Mouse (Mus musculus): ENCODE data around the gene Srm. TPM values are rescaled to one million over a fixed set of nuclear protein-coding genes. Genes with fewer than 3 reads are reported as not detected.

Gene Srm
- polyA plus RNA-seq, 1 experiment from 2014 or later, result 122 TPM

GRCm38 (mm10) chr4:148596731-148597130 lies 5.4 kb downstream of the Srm start:
- no peak for TF ChIP-seq CTCF (IDR thresholded peaks at IDR 0.05; ENCODE audit: low read depth)
- 96% methylated on average over 3 of the region's 3 CpGs for WGBS
- Histone ChIP-seq H3K27me3 (ENCODE audit: insufficient read depth, low read length) (no peaks in the 10 kb centered on the region), H3K9ac (ENCODE audit: low read depth, low read length) (no peak overlapping the region), H3K36me3 (ENCODE audit: insufficient read depth, low read length) (peaks cover 33% of the 10 kb centered on the region), H3K27ac (no peak overlapping the region), H3K4me1 (replicated peaks; ENCODE audit: insufficient read depth, low read length) (0 out of 2 replicates have a peak, but pooled peaks cover 2% of the 10 kb centered on the region), H3K9me3 (replicated peaks; ENCODE audit: low read length) (no peaks in the 10 kb centered on the region), H3K4me3 (replicated peaks; ENCODE audit: low read depth, low read length) (no peak overlapping the region), H3K4me2 (ENCODE audit: low read length) (no peak overlapping the region)
- DNase-seq (ENCODE audit: low spot score) (no peak), ATAC-seq (replicated peaks; ENCODE audit: low FRiP score, low read depth) (no peak)

- H3K4me3 ChIP-seq (replicated peaks; ENCODE audit: low read depth, low read length), result no peak overlapping the region
- 94% methylated on average over 12 of the region's 12 CpGs for WGBS
- no peak for DNase-seq (ENCODE audit: low spot score)
- H3K36me3 ChIP-seq (ENCODE audit: insufficient read depth, low read length), result peaks cover 28% of the 10 kb centered on the region
- no peak overlapping the region for H3K27ac ChIP-seq
- H3K27me3 ChIP-seq (ENCODE audit: insufficient read depth, low read length), result no peaks in the 10 kb centered on the region
- no peaks in the 10 kb centered on the region for H3K4me1 ChIP-seq (replicated peaks; ENCODE audit: insufficient read depth, low read length)
- H3K9ac ChIP-seq (ENCODE audit: low read depth, low read length), result no peak overlapping the region
- no peak for TF ChIP-seq CTCF (IDR thresholded peaks at IDR 0.05; ENCODE audit: low read depth)
- H3K9me3 ChIP-seq (replicated peaks; ENCODE audit: low read length), result no peaks in the 10 kb centered on the region
- no peak for ATAC-seq (replicated peaks; ENCODE audit: low FRiP score, low read depth)
- no peak overlapping the region for H3K4me2 ChIP-seq (ENCODE audit: low read length)
Measured at GRCm38 (mm10) chr4:148598826-148599225, 7.5 kb downstream of the Srm start.

GRCm38 (mm10) chr4:148600316-148600715 lies 9.0 kb downstream of the Srm start:
- ATAC-seq (replicated peaks; ENCODE audit: low FRiP score, low read depth) (no peak), DNase-seq (ENCODE audit: low spot score) (no peak)
- H3K4me3 ChIP-seq (replicated peaks; ENCODE audit: low read depth, low read length), result no peak overlapping the region
- H3K36me3 ChIP-seq (ENCODE audit: insufficient read depth, low read length), result peaks cover 13% of the 10 kb centered on the region; the same call in 1 of the 2 replicates
- no peaks in the 10 kb centered on the region for H3K4me1 ChIP-seq (replicated peaks; ENCODE audit: insufficient read depth, low read length)
- H3K9ac ChIP-seq (ENCODE audit: low read depth, low read length), result no peak overlapping the region
- H3K27me3 ChIP-seq (ENCODE audit: insufficient read depth, low read length), result no peaks in the 10 kb centered on the region
- WGBS, result 83% methylated on average over 4 of the region's 4 CpGs
- no peak overlapping the region for H3K27ac ChIP-seq
- no peaks in the 10 kb centered on the region for H3K9me3 ChIP-seq (replicated peaks; ENCODE audit: low read length)
- no peak overlapping the region for H3K4me2 ChIP-seq (ENCODE audit: low read length)
- no peak for TF ChIP-seq CTCF (IDR thresholded peaks at IDR 0.05; ENCODE audit: low read depth)

- DNase-seq (ENCODE audit: low spot score), result no peak
- TF ChIP-seq CTCF (IDR thresholded peaks at IDR 0.05; ENCODE audit: low read depth), result no peak
- Histone ChIP-seq H3K9me3 (replicated peaks; ENCODE audit: low read length) (no peaks in the 10 kb centered on the region), H3K4me1 (replicated peaks; ENCODE audit: insufficient read depth, low read length) (no peaks in the 10 kb centered on the region), H3K4me3 (replicated peaks; ENCODE audit: low read depth, low read length) (no peak overlapping the region), H3K4me2 (ENCODE audit: low read length) (no peak overlapping the region), H3K27ac (no peak overlapping the region), H3K9ac (ENCODE audit: low read depth, low read length) (no peak overlapping the region), H3K27me3 (ENCODE audit: insufficient read depth, low read length) (no peaks in the 10 kb centered on the region), H3K36me3 (ENCODE audit: insufficient read depth, low read length) (0 out of 2 replicates have a peak, but pooled peaks cover 9% of the 10 kb centered on the region)
- WGBS, result 74% methylated on average over 4 of the region's 4 CpGs
- ATAC-seq (replicated peaks; ENCODE audit: low FRiP score, low read depth), result no peak
Measured at GRCm38 (mm10) chr4:148601871-148602270, 10.6 kb downstream of the Srm start.

GRCm38 (mm10) chr4:148602357-148603120 lies 11.2 kb downstream of the Srm start, which contains the start of gene Masp2:
Gene Masp2 (plus strand): TSS chr4:148602554.
- 0 out of 2 replicates have a peak, but pooled peaks cover 8% of the 10 kb centered on the region for H3K36me3 ChIP-seq (ENCODE audit: insufficient read depth, low read length)
- no peak within 1 kb of the TSS for H3K9ac ChIP-seq (ENCODE audit: low read depth, low read length)
- no peak for ATAC-seq (replicated peaks; ENCODE audit: low FRiP score, low read depth)
- no peak within 1 kb of the TSS for H3K4me3 ChIP-seq (replicated peaks; ENCODE audit: low read depth, low read length)
- H3K27me3 ChIP-seq (ENCODE audit: insufficient read depth, low read length), result no peaks in the 10 kb centered on the region
- H3K9me3 ChIP-seq (replicated peaks; ENCODE audit: low read length), result no peaks in the 10 kb centered on the region
- DNase-seq (ENCODE audit: low spot score), result no peak
- WGBS, result 91% methylated on average over 14 of the region's 14 CpGs
- H3K4me1 ChIP-seq (replicated peaks; ENCODE audit: insufficient read depth, low read length), result no peaks in the 10 kb centered on the region
- H3K27ac ChIP-seq, result no peak within 1 kb of the TSS
- no peak within 1 kb of the TSS for H3K4me2 ChIP-seq (ENCODE audit: low read length)
- no peak for TF ChIP-seq CTCF (IDR thresholded peaks at IDR 0.05; ENCODE audit: low read depth)

- Histone ChIP-seq H3K27me3 (ENCODE audit: insufficient read depth, low read length) (no peaks in the 10 kb centered on the region), H3K4me3 (replicated peaks; ENCODE audit: low read depth, low read length) (no peak overlapping the region), H3K36me3 (ENCODE audit: insufficient read depth, low read length) (0 out of 2 replicates have a peak, but pooled peaks cover 1% of the 10 kb centered on the region), H3K4me1 (replicated peaks; ENCODE audit: insufficient read depth, low read length) (0 out of 2 replicates have a peak, but pooled peaks cover 3% of the 10 kb centered on the region), H3K9ac (ENCODE audit: low read depth, low read length) (no peak overlapping the region), H3K9me3 (replicated peaks; ENCODE audit: low read length) (no peaks in the 10 kb centered on the region), H3K4me2 (ENCODE audit: low read length) (no peak overlapping the region), H3K27ac (no peak overlapping the region)
- DNase-seq (ENCODE audit: low spot score) (no peak), ATAC-seq (replicated peaks; ENCODE audit: low FRiP score, low read depth) (no peak)
- TF ChIP-seq CTCF (IDR thresholded peaks at IDR 0.05; ENCODE audit: low read depth), result no peak
- WGBS, result 79% methylated on average over 10 of the region's 10 CpGs
Measured at GRCm38 (mm10) chr4:148603376-148604139, 12.3 kb downstream of the Srm start.

All from kidney, postnatal 0 days (tissue).